Mouse (Mus musculus) megakaryocyte, embryonic 14.5 days (primary cell): ENCODE data around the gene Odf2.

Experiments
- FLI1 ChIP-seq: IDR thresholded peaks from 2 replicates; pipeline ENCODE4 v1.6.1; 2012; ENCODE audit warnings: low read length, inconsistent platforms, mixed read lengths
- GATA1 ChIP-seq: IDR thresholded peaks from 3 replicates; pipeline ENCODE4 v1.6.1; 2012; ENCODE audit warnings: mixed read lengths, low read length, inconsistent platforms, borderline replicate concordance

DNA sequence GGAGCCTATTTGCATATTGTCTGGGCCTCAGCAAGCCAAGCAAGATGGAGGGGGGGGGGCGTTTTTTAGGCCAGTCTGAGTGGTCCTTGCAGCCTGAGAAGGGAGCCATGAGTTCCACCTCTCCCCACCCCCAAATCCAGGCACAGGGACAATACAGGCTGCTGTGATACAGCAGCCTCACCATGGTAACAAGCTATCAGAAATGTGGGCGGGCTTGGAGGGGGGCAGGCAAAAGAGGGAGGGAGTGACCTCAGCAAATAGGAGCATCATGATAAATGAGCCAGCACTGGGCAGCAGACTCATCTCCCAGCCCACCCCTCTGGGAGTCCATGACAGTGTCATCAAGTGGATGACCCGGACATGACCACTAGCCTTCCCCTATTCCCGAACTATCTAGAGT lies 49.6 kb upstream of the Odf2 start:
- TF ChIP-seq GATA1 = peak; percentile 74
- TF ChIP-seq FLI1 = no peak
